Mouse (Mus musculus) adipose tissue, adult 10 weeks (tissue): ENCODE data around the gene Timm44. TPM values are rescaled to one million over a fixed set of nuclear protein-coding genes. Genes with fewer than 3 reads are reported as not detected.

Experiments used
- polyA plus RNA-seq: library from polyadenylated mRNA; stranded (reverse); fragments of 350-450 nt; fragmentation: Illumina TruSeq; extraction: RNeasy Lipid Tissue Mini Kit (QIAGEN cat#74804); gene quantifications from one replicate; pipeline ENCODE4 v1.2.3, GENCODE M21; 2014; ENCODE audit warnings: low read depth, low replicate concordance

The Timm44 gene
- 50.4 TPM for polyA plus RNA-seq

DNA sequence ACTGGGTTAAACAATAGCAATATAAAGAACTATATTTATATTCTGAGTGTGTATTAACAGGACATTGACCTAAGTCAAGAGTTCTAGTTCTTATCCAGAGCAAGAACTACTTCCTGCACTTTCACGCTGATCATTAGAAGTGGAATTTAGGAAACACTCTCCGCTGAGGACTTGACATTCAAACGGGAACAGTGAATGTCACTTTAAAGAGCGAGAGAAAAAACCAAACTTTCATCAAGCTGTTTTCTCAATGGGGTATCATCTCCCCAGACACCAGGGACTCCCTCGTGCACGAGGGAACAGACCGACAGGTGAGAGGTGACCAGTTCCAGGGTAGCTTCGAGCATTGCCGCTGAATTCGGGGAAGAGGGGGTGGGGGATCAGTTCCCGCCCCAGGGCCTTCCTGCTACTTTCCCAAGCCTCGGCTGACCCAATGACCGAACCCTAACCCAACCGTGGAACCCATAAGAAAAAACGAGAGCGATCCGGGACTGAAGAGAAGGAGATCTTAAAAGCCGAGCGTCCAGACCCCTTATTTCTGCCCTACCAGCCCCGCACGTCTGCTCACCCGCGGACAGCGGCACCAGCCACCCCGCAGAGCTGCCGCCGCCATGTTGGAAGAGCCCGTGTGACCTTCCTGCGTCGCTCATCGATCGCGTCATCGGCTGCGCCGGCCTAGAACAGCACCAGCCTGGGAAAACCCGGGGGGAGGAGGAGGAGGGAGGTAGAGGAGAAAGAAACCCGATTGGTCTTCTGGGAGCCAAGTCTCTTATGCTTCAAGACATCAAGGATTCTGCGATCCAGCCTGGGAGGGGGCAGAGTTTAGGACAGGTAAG is at the start of gene Timm44:
Gene Timm44 (minus strand): TSS at position 639 of the 836 bp plus-strand sequence.

DNA sequence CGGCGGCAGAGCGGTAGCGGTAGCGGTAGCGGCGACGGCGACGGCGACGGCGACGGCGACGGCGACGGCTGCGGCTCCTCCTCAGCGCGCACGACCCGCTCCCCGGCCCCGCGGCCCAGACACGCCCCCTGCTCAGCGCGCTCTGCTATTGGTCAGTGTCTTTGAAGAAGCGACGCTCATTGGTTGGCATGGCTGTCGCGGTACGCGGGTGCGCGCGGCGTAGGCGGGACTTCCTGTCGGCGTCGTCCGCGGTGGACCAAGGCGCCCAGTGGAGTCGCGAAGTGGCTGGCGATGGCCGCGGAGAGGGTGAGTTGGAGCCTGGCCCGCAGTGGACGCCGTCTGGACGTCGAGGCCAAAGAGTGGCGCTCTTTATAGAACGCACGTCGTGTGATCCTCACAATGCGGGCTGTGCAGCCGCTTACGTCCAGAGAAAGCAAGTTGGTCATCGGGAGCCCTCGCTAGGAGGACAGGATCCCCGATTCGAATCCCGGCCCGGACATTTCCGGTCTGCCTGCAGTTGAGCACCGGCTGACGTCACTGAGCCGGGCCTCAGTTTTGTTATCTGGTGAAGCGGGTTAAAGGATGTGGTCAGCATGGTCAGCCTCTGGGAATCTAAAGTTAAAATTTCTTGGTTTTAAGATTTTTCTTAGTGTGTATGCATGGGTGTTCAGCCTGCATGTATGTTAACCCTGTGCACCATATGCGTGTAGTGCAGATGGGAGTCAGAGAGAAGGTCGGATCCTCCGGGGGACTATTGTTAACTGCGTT is 49.5 kb upstream of the Timm44 start, which contains the start of the genes Ccl25 and Elavl1:
Gene Ccl25 (plus strand): TSS at position 228 of the 768 bp plus-strand sequence.
Gene Elavl1 (minus strand): TSS at position 431 of the 768 bp plus-strand sequence.

DNA sequence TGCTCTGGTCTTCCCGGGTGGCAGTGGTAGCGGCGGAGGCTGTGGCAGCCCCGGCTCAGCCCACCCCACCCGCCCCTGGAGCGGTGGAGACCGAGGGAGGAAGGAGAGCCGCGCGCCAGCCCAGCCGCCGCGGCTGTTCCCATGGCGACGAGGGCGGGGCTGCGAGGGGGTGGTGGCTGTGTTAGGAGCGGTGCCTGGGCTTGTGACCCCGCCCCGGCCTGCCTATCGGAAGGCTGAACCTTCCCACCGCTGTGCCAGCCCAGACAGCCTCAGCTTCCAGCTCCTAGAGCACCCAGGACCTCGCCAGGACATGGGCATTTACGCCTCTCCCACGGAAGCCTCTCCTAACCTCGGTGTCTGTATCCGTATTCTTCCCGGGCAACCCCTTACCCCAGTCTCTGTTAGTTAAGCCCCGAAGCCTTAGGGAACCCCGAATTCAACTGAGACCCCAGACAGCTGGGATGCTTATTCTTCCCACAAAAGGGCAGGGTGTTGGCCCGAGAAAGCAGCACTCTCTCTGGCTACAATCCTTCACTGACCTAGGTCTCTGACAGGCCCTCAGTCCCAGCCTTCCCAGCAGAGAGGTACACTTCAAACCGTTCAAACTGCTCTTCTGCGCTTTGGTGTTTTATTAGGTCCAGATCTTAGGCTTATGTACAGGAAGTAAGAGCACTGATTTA is 16.4 kb downstream of the Timm44 start, which contains the start of gene Ctxn1:
Gene Ctxn1 (minus strand): TSS at position 150 of the 680 bp plus-strand sequence.

DNA sequence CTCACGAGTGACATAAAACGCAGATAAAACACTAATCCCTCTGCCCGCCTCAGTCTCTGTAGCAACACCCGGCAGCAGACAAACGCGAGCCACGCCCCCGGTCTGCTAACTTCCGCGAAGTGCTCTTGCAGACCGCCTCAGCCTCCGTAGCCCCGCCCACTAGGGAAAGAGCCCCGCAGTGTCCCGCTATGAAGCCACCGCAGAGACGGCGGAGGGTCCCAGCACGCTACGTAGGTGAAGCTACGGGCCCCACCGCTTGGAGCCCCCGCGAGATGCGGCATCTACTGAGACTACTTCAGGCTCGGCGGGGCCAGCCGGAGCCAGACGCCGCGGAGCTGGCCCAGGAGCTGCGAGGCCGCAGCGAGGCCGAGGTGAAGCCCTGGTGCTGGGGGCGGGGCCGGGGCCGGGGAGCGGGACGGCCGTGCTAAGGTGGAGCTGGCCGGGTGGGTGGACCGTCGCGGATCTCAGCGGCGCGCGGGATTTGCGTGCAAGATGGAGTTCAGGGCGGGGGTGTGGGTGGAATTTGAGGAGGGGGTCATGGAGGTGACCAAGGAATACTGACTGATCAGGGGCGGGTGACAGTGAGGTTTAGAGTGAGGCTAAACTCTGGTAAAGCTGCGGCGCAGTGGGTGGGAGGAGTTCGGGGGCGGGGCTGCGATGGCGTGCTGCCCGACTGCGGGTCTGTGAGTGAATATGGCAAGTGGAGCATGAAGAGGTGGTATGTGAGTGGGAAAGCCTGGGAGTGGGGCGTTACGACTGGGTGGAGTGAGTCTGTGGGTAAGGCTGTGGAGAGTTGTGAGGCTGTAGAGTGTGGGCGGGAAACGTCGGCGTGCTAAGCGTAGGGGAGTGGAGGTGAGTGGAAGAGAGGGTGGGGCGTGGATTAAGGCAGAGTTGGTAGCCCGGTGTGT is 22.5 kb downstream of the Timm44 start, which contains the start of gene Snapc2:
Gene Snapc2 (plus strand): TSS at position 147 of the 908 bp plus-strand sequence.

DNA sequence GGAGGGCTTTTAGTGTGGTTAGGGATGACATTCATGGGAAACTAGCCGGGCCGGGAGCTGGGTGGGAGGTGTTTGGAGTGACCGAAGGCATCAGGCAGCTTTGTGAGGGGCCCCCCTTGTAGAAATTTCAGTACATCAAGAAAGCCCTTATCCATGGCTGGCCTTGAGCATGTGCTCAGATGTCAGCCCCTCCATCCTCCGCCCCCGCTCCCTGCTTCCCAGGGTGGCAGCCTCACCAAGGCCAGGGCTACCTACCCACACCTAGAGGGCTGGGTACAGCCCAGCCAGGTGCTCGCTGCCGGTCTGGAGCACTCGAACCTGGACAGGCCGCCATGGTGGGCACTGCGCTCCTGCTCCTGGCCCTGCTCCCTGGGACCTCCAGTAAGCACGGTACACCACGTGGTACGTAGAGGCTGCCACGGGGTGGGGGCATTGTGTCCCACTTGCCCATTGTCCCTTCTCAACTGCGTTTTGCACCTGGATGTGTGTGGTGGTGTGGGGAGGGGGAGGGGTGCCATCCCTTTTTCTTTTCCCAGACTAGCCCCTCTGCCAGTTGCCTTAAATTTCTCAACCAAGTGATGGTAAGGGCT is 27.7 kb downstream of the Timm44 start, which contains the start of gene Tgfbr3l:
Gene Tgfbr3l (plus strand): TSS at position 264 of the 590 bp plus-strand sequence.

DNA sequence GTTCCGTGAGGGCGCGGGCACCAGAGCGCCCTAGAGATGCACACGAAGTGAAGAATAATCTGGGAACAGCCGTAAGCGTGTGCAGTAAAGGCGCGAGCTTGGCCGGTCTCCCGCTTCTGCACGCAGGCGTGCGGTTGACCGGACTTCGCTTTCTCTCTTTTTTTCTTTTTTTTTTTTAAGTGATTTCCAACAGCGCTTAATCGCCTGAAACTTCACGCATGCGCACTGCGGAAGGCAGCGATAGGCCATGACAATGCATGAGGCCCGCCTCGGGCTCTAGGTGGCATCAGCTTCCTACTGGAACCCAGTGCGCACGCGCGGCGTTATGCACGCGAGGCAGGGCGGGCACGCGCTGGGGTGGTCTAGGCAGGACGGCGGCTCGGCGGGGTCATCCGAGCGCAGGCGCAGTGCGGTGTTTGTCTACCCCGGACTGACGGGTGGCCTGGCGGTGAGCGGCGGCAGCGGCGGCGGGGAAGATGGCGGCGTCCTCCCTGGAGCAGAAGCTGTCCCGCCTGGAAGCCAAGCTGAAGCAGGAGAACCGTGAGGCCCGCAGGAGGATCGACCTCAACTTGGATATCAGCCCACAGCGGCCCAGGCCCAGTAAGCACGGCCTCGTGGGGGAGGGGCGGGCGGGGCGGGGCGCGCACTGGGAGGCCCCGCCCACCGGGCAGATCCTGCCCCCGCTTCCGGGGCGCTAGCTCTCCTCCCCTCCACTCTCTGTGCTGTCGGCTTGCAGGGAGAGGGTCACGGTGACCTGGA is 37.1 kb downstream of the Timm44 start, which contains the start of the genes Map2k7 and Gm49320:
Gene Map2k7 (plus strand): TSS at position 307 of the 759 bp plus-strand sequence.
Gene Gm49320 (plus strand): TSS at position 432 of the 759 bp plus-strand sequence.

DNA sequence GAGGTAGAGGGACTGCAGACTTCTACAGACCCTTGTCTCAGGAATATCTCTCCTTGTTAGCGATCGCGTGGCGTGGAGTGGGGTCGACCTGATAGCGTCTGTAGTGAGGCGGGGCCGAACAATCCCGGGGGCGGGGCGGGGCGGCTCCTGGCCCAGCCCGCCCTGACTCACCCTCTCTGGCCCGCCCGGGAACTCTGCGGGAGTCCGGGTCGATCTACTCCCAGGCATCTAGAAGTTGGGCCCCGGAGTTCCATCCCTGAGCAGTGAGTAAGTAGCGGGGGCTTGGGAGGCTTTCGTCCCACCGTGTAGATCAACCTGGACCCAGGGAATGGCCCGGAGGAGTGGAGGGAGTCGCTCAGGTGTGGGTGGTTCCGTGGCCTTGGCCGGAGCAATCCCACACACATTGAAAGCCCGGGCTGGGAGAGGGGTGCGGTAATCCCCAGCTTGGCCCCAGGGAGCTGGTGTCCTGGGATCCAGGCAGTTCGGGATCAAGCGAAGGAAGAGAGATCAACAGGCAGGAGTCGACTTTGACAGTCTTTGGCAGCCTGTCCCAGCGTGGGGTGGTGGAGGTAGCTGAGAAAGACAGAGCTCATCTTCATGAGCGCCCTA is 48.9 kb downstream of the Timm44 start, which contains the start of gene Lrrc8e:
Gene Lrrc8e (plus strand): TSS at position 89 of the 609 bp plus-strand sequence.

DNA sequence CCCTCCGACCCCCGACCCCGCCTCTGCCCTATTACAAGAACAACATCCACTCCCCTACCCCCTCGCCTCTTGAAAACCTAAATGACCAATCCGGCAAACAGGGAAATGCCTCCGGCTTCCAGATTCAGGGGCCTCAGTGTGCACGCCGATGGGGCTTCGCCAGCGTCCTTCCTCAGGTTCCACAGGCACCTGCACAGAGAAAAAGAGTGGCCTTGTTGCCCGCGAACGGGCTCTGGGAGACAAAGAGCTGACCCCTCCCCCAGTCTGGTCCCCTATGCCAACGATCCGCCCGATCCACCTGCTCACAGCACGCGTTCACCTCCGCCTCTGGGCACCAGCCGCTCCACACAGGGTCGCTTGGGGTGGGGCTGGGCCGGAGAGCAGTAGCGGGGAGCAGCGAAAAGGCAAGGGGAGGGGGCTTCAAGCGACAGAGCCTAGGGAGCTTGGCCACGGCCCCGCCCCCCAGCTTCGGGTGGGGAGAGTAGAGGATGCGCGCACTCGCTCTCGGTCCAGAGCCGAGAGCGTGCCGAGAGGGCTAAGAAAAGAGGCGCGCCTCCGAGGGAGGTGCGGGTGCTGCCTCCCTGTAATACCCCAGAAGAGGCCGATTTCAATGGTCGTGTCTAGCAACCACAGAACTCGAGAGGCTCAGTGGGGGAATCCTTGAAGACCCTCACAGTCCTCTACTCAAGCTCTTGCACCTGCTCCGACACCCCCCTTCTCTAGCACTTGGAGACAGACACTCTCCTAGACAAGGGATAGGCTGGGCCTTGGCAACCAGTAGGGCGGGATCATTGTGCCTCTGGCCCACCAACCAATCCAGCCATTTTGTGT is 58.7 kb downstream of the Timm44 start, which contains the start of gene Prr36:
Gene Prr36 (minus strand): TSS at position 669 of the 831 bp plus-strand sequence.

Other genes with a start within 250 kb of the Timm44 start
- gene Cd209f, start 170.1 kb downstream of the Timm44 start, polyA plus RNA-seq: 46.3 TPM
- gene Cd209g, start 141.8 kb downstream of the Timm44 start, polyA plus RNA-seq: 17.3 TPM
- gene Evi5l, start 109.3 kb downstream of the Timm44 start, polyA plus RNA-seq: 28.6 TPM
- gene Prr36, start 58.5 kb downstream of the Timm44 start, polyA plus RNA-seq: 0.19 TPM
- 5.9 TPM for gene Lrrc8e, start 49.1 kb downstream of the Timm44 start, polyA plus RNA-seq
- 47.0 TPM for gene Map2k7, start 37.2 kb downstream of the Timm44 start, polyA plus RNA-seq
- gene Gm49320, start 37.0 kb downstream of the Timm44 start, polyA plus RNA-seq: 2.6 TPM
- gene Tgfbr3l, start 27.7 kb downstream of the Timm44 start, polyA plus RNA-seq: 12.5 TPM
- gene Snapc2, start 22.8 kb downstream of the Timm44 start, polyA plus RNA-seq: 31.7 TPM
- gene Ctxn1, start 16.6 kb downstream of the Timm44 start, polyA plus RNA-seq: 21.8 TPM
- 11.1 TPM for gene Ccl25, start 49.3 kb upstream of the Timm44 start, polyA plus RNA-seq
- gene Elavl1, start 49.5 kb upstream of the Timm44 start, polyA plus RNA-seq: 31.8 TPM
- 33.8 TPM for gene Cers4, start 217.1 kb upstream of the Timm44 start, polyA plus RNA-seq